Mouse (Mus musculus): ENCODE results near the gene Cntnap5a.
A peak's percentile ranks its signal among the peaks of the same experiment; 100 is the strongest.

The Cntnap5a gene

GRCm38 (mm10) chr1:116367572-116367971 is 683.0 kb downstream of the Cntnap5a start:
- DNase-seq, result no peak

GRCm38 (mm10) chr1:116370817-116371216 is 686.3 kb downstream of the Cntnap5a start:
- DNase-seq, result no peak

GRCm38 (mm10) chr1:116373551-116373950 is 689.0 kb downstream of the Cntnap5a start:
- DNase-seq, result no peak

- no peak for DNase-seq
Measured at GRCm38 (mm10) chr1:116392390-116392789, 707.8 kb downstream of the Cntnap5a start.

- no peak for DNase-seq
Measured at GRCm38 (mm10) chr1:116401996-116402656, 717.6 kb downstream of the Cntnap5a start.

- DNase-seq, result no peak
Measured at GRCm38 (mm10) chr1:116409836-116410235, 725.3 kb downstream of the Cntnap5a start.

GRCm38 (mm10) chr1:116428396-116428795 is 743.8 kb downstream of the Cntnap5a start:
- DNase-seq, result peak; percentile 5

- no peak for DNase-seq
Measured at GRCm38 (mm10) chr1:116455115-116455717, 770.7 kb downstream of the Cntnap5a start.

- peak; percentile 67 for DNase-seq
Measured at GRCm38 (mm10) chr1:116477703-116478102, 793.1 kb downstream of the Cntnap5a start.

- peak; percentile 10 for DNase-seq
Measured at GRCm38 (mm10) chr1:116488780-116489569, 804.4 kb downstream of the Cntnap5a start.

- no peak for DNase-seq
Measured at GRCm38 (mm10) chr1:116577969-116578666, 893.6 kb downstream of the Cntnap5a start.

- DNase-seq, result no peak
Measured at GRCm38 (mm10) chr1:116616272-116616671, 931.7 kb downstream of the Cntnap5a start.

Measured in embryo, embryonic 11 days (tissue).